ENCODE assay signal across 9 mouse cellular contexts in the genomic region with DNA sequence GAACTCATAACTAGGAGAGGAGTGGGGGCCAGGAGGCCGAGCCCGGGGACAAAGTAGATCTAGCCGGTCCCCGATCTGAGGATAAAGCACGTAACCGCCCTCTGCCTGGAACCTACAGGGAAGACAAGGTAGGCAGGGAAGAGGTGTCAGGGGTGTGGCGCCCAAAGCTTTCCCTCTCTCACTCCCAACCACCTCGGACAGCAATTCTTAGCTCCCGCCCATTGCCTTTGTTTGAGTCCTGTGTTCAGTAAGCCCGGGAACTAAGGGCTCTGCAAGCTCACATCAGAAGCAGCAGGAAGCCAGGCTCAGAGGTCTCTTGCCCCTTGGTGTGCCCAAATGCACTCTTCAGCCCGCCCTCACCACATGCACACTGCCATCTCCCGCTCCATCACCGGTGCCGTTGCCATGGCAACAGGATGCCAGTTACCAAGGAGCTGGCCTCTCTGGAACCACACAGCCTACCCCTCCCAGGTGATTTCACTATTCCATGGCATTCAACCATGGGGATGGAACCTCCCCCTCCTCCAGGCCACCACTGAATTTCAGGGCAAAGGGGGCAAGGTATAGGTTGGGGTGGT. TPM values are rescaled to one million over a fixed set of nuclear protein-coding genes. Genes with fewer than 3 reads are reported as not detected.
DNase-seq lines count a peak whose midpoint lies in the region; ATAC-seq lines count a peak whose summit lies in the region.
"Had no signal": no experiment of that assay in that cellular context is flagged by ENCODE, and none has a peak within 500 bp of the region (broad histone marks: within the 10 kb centered on the region; RNA-seq: fewer than 3 reads in every experiment).

No protein-coding gene starts in this region.

- H3K9me3 ChIP-seq in embryonic facial prominence, embryonic 10.5 days: no peaks in the 10 kb centered on the region
- no peaks in the 10 kb centered on the region for H3K9me3 ChIP-seq in hindbrain, embryonic 15.5 days

- peak overlapping the region; percentile 88 for H3K9ac ChIP-seq in hindbrain, embryonic 15.5 days

- H3K27ac ChIP-seq in embryonic facial prominence, embryonic 10.5 days (replicated peaks): peak overlapping the region; percentile 49
- peak overlapping the region; percentile 85 for H3K27ac ChIP-seq in hindbrain, embryonic 15.5 days (replicated peaks)
- H3K27ac ChIP-seq: kidney, postnatal 0 days had no signal

- peaks cover 50% of the 10 kb centered on the region for H3K36me3 ChIP-seq in embryonic facial prominence, embryonic 10.5 days (replicated peaks)
- no peaks in the 10 kb centered on the region; the same call in 1 of the 2 replicates for H3K36me3 ChIP-seq in hindbrain, embryonic 15.5 days

- peak overlapping the region; percentile 89 for H3K4me3 ChIP-seq in embryonic facial prominence, embryonic 10.5 days
- H3K4me3 ChIP-seq in hindbrain, embryonic 15.5 days: peak overlapping the region; percentile 87

- peaks cover 95% of the 10 kb centered on the region for H3K4me1 ChIP-seq in embryonic facial prominence, embryonic 10.5 days
- peaks cover 89% of the 10 kb centered on the region for H3K4me1 ChIP-seq in hindbrain, embryonic 15.5 days (replicated peaks)

- 0 out of 2 replicates have a peak, but pooled peaks have one; percentile 14 for ATAC-seq in hindbrain, embryonic 15.5 days (ENCODE audit: low FRiP score, low read depth)

- peak; percentile 68 for DNase-seq in layer of hippocampus, adult 11-12 months (ENCODE audit: low spot score)
- DNase-seq in layer of hippocampus, adult 9-11 months: no peak
- peak; percentile 63 for DNase-seq in embryonic facial prominence, embryonic 10.5 days (ENCODE audit: low spot score)
- DNase-seq in neural tube, embryonic 10.5 days (ENCODE audit: extremely low spot score, low spot score): peak; percentile 57
- DNase-seq in spleen, postnatal 10 days (ENCODE audit: low spot score in 2 of 2): no peak
- DNase-seq in thymus, postnatal 36 days: no peak
- DNase-seq in adrenal gland, postnatal 25 days: no peak

- 24% methylated on average over 14 of the region's 14 CpGs for WGBS in embryonic facial prominence, embryonic 10.5 days
- WGBS in hindbrain, embryonic 15.5 days: 11% methylated on average over 14 of the region's 14 CpGs

- peaks cover 22% of the 10 kb centered on the region for H3K27me3 ChIP-seq in embryonic facial prominence, embryonic 10.5 days (replicated peaks; ENCODE audit: low read depth, poor library complexity, severe bottlenecking)
- no peaks in the 10 kb centered on the region for H3K27me3 ChIP-seq in hindbrain, embryonic 15.5 days

- peak overlapping the region; percentile 85 for H3K4me2 ChIP-seq in hindbrain, embryonic 15.5 days

RNA-seq across cellular contexts. Expression of a gene that starts 2.5 kb away (rescaled TPM):
- polyA plus RNA-seq in embryonic facial prominence, embryonic 10.5 days (2016; fragmentation: Nextera tagmentation; extraction: Ambion mirVana): 29.5 and 29.8 TPM in 2 replicates
- 134 and 160 TPM in 2 replicates for polyA plus RNA-seq in hindbrain, embryonic 15.5 days (2015; fragmentation: Nextera tagmentation; extraction: Ambion mirVana)
- total RNA-seq in adrenal gland, postnatal 25 days (2021): 0.38 and 1.5 TPM in 2 replicates

RNA-seq across cellular contexts. Expression of a gene that starts 8.6 kb away (rescaled TPM):
- 1.3 and 1.4 TPM in 2 replicates for polyA plus RNA-seq in embryonic facial prominence, embryonic 10.5 days (2016; fragmentation: Nextera tagmentation; extraction: Ambion mirVana)
- polyA plus RNA-seq in hindbrain, embryonic 15.5 days (2015; fragmentation: Nextera tagmentation; extraction: Ambion mirVana): 3.4 and 4.0 TPM in 2 replicates
- 0.05 and 0.76 TPM in 2 replicates for total RNA-seq in adrenal gland, postnatal 25 days (2021)

RNA-seq across cellular contexts. Expression of a gene that starts 22.6 kb away (rescaled TPM):
- 41.6 and 43.5 TPM in 2 replicates for polyA plus RNA-seq in embryonic facial prominence, embryonic 10.5 days (2016; fragmentation: Nextera tagmentation; extraction: Ambion mirVana)
- 19.6 and 20.6 TPM in 2 replicates for polyA plus RNA-seq in hindbrain, embryonic 15.5 days (2015; fragmentation: Nextera tagmentation; extraction: Ambion mirVana)
- 12.5 and 12.9 TPM in 2 replicates for total RNA-seq in adrenal gland, postnatal 25 days (2021)

RNA-seq across cellular contexts. Expression of a gene that starts 22.7 kb away (rescaled TPM):
- 219 and 225 TPM in 2 replicates for polyA plus RNA-seq in embryonic facial prominence, embryonic 10.5 days (2016; fragmentation: Nextera tagmentation; extraction: Ambion mirVana)
- polyA plus RNA-seq in hindbrain, embryonic 15.5 days (2015; fragmentation: Nextera tagmentation; extraction: Ambion mirVana): 61.1 and 64.2 TPM in 2 replicates
- 74.1 and 81.7 TPM in 2 replicates for total RNA-seq in adrenal gland, postnatal 25 days (2021)

RNA-seq across cellular contexts. Expression of a gene that starts 48.3 kb away (rescaled TPM):
- polyA plus RNA-seq in embryonic facial prominence, embryonic 10.5 days (2016; fragmentation: Nextera tagmentation; extraction: Ambion mirVana): 3.2 TPM in 2 replicates
- polyA plus RNA-seq in hindbrain, embryonic 15.5 days (2015; fragmentation: Nextera tagmentation; extraction: Ambion mirVana): 71.9 and 89.4 TPM in 2 replicates
- 34.0 and 38.0 TPM in 2 replicates for total RNA-seq in adrenal gland, postnatal 25 days (2021)

Comparison
In these comparisons a context has a peak if more than half of its experiments do, and no peak if none do; other contexts are left out.
1. DNase-seq: peak in layer of hippocampus, adult 11-12 months (single experiment), embryonic facial prominence, embryonic 10.5 days (single experiment) and neural tube, embryonic 10.5 days (single experiment); none in layer of hippocampus, adult 9-11 months (single experiment), spleen, postnatal 10 days (0 of 2), thymus, postnatal 36 days (0 of 2) and adrenal gland, postnatal 25 days (single experiment).